Mouse (Mus musculus) cerebellum, adult 2 months (tissue): Measurements from ENCODE around the gene Eapp.
"Not testable (repeated sequence)": the region's sequence is repeated elsewhere in the genome, so short reads cannot be mapped to it uniquely, and the experiment has no call there.

Source experiments
- CTCF ChIP-seq: fragments of 200-500 bp; IDR thresholded peaks from 2 replicates; pipeline ENCODE4 v1.5.1; 2011; ENCODE audit warnings: low read depth, mild to moderate bottlenecking, control low read depth, low read length, moderate library complexity, borderline replicate concordance; ENCODE audit not compliant: insufficient read depth
- POLR2A ChIP-seq: fragments of 200-500 bp; IDR thresholded peaks from 2 replicates; pipeline ENCODE4 v1.6.1; 2011; ENCODE audit warnings: low read length, control low read depth, borderline replicate concordance; ENCODE audit not compliant: insufficient read depth

GRCm38 (mm10) chr12:54738661-54739243 is 43.1 kb upstream of the Eapp start:
- TF ChIP-seq CTCF, POLR2A: not testable (repeated sequence)
